Mouse (Mus musculus) adipocyte (in vitro differentiated cells): ENCODE results near the gene Aldh3a2.
"Not testable (repeated sequence)": the region's sequence is repeated elsewhere in the genome, so short reads cannot be mapped to it uniquely, and the experiment has no call there.

ENCODE experiments used
- DNase-seq: peaks from one replicate; pipeline ENCODE4 v3.0.0-alpha.2; 2016; ENCODE audit warnings: low spot score

Gene Aldh3a2

GRCm38 (mm10) chr11:61266551-61267533 is at the start of gene Aldh3a2:
Gene Aldh3a2, minus strand, starts transcription at chr11:61267464.
- peak; percentile 95 for DNase-seq

DNA sequence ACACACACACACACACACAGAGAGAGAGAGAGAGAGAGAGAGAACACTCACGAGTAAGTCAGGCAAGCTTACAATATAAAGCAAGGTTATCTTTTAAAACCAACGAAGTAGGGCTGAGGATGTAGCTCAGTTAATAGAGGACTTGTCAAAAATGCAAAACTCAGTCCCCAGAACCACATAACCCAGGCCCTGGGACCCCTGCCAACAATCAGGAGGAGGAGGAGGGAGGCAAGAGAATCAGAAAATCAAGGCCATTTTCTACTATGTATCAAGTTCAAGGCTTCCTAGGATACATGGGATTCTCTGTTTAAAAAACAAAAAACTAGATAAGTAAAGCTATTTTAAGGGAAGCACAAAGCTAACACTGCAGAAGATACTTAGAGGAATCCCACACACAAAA is 49.6 kb upstream of the Aldh3a2 start:
- no peak for DNase-seq

- DNase-seq: no peak
Observed at GRCm38 (mm10) chr11:61310321-61310720, 43.1 kb upstream of the Aldh3a2 start.

- no peak for DNase-seq
Observed at GRCm38 (mm10) chr11:61309831-61310230, 42.6 kb upstream of the Aldh3a2 start.

DNA sequence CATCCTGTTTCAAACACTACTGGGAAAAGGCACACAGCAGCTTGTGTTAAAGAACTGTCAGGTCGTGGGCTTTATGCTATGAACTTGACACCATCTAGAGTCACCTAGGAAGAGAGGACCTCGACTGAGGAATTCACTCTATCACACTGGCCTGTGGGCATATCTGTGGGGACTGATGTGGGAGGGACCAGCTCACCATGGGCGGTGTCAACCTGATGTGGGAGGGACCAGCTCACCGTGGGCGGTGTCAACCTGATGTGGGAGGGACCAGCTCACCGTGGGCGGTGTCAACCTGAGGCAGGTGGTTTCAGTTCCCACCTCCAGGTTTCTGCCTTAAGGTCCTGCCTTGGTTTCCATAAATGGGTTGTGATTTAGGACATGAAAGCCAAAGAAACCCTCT is 40.5 kb upstream of the Aldh3a2 start:
- DNase-seq: no peak

GRCm38 (mm10) chr11:61305377-61305776 is 38.1 kb upstream of the Aldh3a2 start:
- no peak for DNase-seq

- not testable (repeated sequence) for DNase-seq
Observed at GRCm38 (mm10) chr11:61304535-61304934, 37.3 kb upstream of the Aldh3a2 start.

- DNase-seq: peak; percentile 29
Observed at GRCm38 (mm10) chr11:61300716-61301392, 33.6 kb upstream of the Aldh3a2 start.

DNA sequence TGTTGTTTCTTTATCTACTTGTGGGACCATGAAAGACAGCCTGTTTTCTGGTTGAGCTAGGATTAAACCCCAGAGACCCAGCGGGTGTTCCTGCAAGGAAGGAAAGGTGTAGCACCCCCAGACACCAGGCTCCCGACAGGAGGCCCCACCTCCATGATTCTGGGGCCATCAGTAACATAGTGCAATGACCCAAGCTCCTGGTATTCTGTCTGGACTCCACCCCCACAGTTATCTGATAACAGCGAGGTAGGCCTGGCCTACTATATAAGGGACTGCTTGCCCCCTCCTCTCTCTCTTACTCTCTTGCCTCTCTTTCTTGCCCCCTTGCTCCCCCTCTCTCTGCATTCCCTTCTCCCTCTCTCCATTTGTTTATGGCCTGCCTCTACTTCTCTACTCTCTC is 32.9 kb upstream of the Aldh3a2 start:
- DNase-seq: no peak

DNA sequence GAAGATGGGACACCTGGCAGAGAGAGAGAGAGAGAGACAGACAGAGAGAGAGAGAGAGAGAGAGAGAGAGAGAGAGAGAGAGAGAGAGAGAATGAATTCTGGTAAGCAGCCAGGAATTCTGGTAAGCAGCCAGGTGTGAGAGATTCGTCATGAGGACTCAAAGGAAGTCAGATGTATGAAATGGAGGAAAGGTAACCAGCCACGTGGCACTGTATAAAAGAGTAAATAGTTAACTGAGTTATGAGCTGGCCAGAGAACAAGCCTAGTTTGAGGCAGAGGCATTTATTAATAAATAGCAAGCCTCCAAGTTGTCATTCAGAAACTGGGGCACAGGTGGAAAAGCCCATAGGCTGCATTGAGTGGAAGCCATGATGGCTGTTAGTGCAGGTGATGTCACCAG is 30.6 kb upstream of the Aldh3a2 start:
- no peak for DNase-seq

DNA sequence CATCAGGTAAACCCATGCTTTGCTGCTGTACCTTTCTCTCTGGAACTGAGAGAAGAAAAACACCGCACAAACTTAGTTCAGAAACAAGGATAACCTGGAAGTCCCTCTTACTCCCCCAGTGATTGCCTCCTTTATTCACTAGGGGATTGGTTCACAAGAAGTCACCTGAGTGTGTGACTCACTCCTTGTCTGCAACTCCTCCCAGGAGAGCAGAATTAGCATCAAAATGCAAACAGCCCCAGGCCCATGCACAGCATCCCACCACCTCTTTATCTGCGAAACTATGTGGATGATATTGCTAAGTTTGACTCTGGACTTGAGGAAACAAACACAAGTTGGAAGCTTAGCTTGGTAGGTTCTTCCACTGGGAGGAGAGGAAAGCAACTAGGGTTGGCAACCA is 30.1 kb upstream of the Aldh3a2 start:
- DNase-seq: no peak

GRCm38 (mm10) chr11:61296556-61296955 is 29.3 kb upstream of the Aldh3a2 start:
- no peak for DNase-seq

DNA sequence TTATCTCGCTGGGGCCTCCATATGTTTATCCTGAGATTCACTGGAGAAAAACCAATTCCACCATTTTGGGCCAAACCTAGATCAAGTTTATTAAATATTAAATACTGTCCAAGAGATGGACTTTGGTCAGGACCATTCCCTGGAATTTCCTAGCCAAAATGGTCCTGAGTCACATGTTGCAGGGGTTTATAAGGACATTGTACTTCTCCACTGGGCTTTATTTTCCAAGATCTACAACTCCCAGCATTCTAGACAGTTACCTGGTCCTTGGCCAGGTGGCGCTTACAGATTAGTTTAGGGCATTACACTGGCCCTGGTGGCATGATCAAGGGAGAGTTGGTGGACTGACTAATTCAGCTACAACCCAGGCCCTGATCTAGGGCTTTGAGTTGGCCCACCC is 28.3 kb upstream of the Aldh3a2 start:
- no peak for DNase-seq

DNA sequence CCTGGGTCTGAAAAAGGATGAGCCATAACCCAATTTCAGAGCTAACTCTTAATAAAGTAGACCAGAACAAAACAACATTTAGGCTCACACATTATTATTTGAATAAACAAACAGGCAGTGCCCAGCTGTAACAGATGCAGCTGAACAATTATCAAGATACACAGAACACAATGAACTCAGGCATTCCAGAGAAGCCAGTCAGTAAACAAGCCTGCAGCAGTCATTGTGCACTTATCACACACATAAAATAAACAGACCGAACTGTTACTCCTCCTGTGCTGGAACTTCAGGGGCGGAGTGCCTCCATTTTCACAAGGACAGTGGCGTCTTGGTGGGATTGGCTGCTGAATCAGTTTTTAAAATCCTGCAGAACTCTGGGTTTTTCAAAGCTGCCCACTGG is 27.2 kb upstream of the Aldh3a2 start:
- no peak for DNase-seq

GRCm38 (mm10) chr11:61293251-61293650 is 26.0 kb upstream of the Aldh3a2 start:
- DNase-seq: no peak

DNA sequence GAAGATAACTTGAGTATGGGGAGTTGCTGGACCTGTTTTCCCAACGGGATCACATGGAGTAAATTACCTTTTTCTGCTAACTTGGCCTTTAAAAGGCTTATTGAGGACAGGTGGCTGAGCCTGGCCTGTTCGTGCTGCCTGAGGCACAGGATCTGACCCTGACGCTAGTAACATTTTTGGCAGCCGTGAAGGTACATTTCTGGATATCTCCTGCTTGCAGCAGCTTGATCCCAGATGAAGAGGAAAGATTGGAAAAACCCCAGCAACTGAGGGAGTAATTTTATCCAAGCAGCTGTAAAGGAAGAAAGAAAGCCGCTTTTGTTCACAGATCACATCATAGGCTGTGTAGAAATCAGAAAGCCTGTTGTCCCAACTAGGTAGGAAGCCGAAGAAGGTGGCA is 17.1 kb upstream of the Aldh3a2 start:
- no peak for DNase-seq

GRCm38 (mm10) chr11:61283414-61284049 is 16.3 kb upstream of the Aldh3a2 start:
- no peak for DNase-seq

DNA sequence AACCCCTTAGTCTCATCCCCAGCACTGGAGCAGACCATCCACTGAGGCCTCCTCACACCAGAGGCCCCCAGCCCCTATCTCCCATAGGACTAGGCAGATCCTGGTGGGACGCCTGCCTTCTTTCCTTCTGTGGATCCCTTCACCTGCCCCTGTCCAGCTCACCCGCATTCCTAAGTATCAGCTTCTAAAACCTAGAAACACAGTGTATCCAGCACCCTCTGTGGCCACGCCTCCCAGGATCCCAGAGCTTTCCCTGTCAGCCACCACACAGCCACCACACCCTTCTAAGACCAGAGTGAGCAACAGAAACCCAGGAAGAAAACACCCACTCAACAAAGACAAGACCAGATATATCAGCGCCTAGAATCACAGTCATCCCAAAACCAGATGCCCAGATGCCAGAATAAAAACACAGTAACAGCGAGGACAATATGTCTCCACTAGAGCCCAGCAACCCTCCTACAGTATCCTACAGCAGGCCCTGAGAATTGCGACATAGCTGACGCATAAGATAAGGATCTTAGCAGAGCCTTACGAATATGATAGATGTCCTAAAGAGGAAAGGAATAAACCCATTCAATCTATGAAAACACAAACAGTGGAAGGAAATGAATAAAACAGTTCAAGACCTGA is 11.3 kb upstream of the Aldh3a2 start:
- no peak for DNase-seq

DNA sequence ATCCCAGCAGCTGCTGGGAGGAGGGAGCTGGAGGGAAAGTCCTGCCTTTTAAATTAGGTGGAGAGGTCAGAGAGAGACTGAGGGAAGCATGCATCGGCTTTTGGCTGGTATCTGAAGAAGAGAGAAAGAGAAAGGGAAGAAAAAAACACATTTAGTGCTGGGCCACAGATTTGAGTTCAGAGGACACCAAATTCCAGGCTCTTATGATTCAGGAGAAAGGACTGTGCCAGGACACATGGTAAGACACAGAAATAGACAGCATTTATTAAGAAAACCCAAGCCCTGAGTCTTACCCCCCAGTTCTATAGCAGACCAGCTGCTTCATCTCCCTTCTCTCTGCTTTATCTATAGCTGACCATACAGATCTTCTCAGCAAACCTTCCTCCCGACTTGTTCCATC is 10.7 kb upstream of the Aldh3a2 start:
- peak; percentile 36 for DNase-seq

DNA sequence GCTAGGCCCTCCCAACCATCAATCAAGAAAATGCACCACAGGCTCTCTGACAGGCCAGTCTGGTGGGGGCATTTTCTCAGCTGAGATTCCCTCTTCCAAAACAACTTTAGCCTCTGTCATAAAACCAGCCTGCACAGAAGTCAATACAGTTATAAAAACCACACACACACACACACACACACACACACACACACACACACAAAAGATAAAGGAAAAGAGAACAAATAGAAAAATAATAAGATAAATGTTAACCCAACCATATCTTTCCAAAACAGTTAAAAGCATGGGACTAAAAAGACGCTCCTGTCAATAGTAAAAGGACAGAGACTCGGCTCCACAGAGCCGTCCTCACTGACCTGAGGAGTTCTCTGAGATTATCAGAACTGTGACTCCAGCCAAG is 9.2 kb upstream of the Aldh3a2 start:
- no peak for DNase-seq

DNA sequence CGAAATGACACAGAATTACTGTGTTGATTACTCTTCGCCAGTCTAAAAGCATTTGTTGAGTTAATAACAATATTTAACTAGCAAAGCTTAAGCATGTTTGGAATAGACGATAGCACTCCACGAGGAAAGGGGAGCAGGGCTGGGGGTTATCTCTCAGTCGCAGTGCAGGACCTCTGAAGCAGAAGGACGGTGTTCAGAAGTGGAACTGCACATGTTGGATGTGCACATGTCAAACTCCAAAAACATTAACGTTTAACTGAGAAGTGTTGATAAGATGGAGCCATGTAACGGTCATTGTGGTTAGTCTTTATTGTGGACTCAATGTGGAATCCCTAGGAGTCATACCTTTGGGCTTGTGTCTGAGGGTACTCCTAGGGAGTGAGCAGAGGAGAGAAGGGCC is 7.8 kb upstream of the Aldh3a2 start:
- DNase-seq: no peak

GRCm38 (mm10) chr11:61274421-61274820 is 7.2 kb upstream of the Aldh3a2 start:
- no peak for DNase-seq
